Mouse (Mus musculus) spleen, adult 2 months (tissue): ENCODE data around the gene Gm3138. TPM values are rescaled to one million over a fixed set of nuclear protein-coding genes. Genes with fewer than 3 reads are reported as not detected.
"Not testable (repeated sequence)": the region's sequence is repeated elsewhere in the genome, so short reads cannot be mapped to it uniquely, and the experiment has no call there.

Experiments
- DNase-seq, 2 experiments: peaks; one replicate each; pipeline versions ENCODE4 v3.0.0 to v3.0.0-alpha.2; 2012 to 2021; ENCODE audit warnings: low spot score in 2 of 2, low read depth in 1 of 2
- H3K27ac ChIP-seq: fragments of 200-500 bp; 2 replicates; pipeline ENCODE4 v1.5.1; 2012; ENCODE audit warnings: low read length, inconsistent platforms; ENCODE audit not compliant: insufficient read depth
- H3K27me3 ChIP-seq: fragments of 200-500 bp; 2 replicates; pipeline ENCODE4 v1.6.1; 2012; ENCODE audit warnings: mild to moderate bottlenecking, moderate library complexity, low read length, inconsistent platforms; ENCODE audit not compliant: control insufficient read depth, insufficient read depth
- H3K36me3 ChIP-seq: fragments of 200-500 bp; 2 replicates; pipeline ENCODE4 v1.6.1; 2012; ENCODE audit warnings: mild to moderate bottlenecking, low read length, inconsistent platforms; ENCODE audit not compliant: control insufficient read depth, insufficient read depth
- H3K4me1 ChIP-seq: fragments of 200-500 bp; 2 replicates; pipeline ENCODE4 v1.6.1; 2011; ENCODE audit warnings: inconsistent platforms; ENCODE audit not compliant: control insufficient read depth, insufficient read depth, insufficient read length
- H3K4me3 ChIP-seq: fragments of 200-500 bp; 2 replicates; pipeline ENCODE4 v1.5.1; 2011; ENCODE audit warnings: mild to moderate bottlenecking, inconsistent platforms; ENCODE audit not compliant: insufficient read depth, insufficient read length; ENCODE audit errors: extremely low read depth
- WGBS: fragments of 180-500 bp; shearing (Covaris S2); methylation state at CpG from one replicate; pipeline ENCODE4 v1.1.7; 2018; 5-methylcytosine and 5-hydroxymethylcytosine counted together
- polyA plus RNA-seq: library from polyadenylated mRNA; depleted of rRNA; stranded (reverse); fragments of >200 nt; gene quantifications from 2 replicates; pipeline ENCODE4 v1.2.3, GENCODE M21; 2012; rRNA removed

The Gm3138 gene
- not detected in 2 replicates for polyA plus RNA-seq

DNA sequence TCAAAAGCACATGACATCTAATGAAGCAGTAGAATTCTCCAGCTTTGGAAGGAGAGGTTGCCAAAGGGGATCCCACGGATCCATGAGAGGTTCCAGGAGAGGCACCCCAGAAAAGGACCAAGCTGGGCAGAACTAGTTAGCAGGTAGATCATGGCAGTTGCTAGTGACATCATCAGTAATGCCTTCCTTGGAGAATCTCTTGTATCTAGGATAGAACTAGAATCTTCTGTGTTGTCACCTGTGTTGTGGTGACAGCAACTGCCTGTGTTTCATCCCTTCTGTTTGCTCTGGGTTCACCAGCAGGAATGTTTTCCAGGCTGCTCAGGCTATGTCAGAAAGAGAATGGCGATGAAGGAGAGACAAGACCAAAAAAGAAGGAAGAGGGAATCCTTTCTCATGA, at the start of gene Gm3138:
Gene Gm3138, plus strand, starts transcription at position 301 of the 400 bp plus-strand sequence.
- DNase-seq, H3K4me3 ChIP-seq, H3K36me3 ChIP-seq, H3K27me3 ChIP-seq, H3K4me1 ChIP-seq, H3K27ac ChIP-seq: not testable (repeated sequence)
- no CpG with 5 or more reads among the region's 2 CpGs for WGBS

DNA sequence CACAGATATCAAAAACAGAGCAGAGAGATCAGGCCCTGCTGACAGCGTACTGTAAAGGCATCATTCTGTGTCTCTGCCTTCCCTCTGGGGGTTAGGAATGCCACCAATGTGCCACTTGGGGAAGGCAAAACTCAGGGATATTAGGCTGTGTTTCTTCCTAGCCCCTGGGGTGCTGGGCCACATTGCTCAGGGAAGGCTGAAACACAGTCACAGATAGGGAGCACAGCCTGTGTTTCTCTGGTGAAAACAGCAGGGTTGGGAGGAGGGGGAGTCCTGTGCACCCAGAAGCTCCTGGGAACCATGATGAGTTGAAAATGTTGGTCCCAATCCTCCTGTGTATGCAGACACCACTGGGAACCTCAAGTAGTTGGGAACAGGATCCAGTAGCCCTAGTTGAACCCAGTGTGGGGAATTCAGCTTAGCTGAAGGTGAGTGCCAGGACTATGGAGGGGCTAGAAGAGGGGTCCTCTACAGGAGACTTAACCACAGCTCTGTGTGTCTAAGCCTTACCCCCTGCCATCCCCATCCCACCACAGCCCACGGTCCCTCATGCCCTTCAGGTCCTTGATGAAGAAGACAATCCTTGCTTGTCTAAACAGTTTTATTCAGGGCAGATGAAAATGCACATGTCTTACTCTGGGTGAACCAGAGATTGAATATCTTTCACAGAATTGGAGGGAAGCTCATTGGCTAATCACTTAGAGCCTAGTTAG, 20.0 kb downstream of the Gm3138 start:
- DNase-seq, H3K4me3 ChIP-seq: not testable (repeated sequence)
- 76% methylated on average over 2 of the region's 2 CpGs for WGBS

DNA sequence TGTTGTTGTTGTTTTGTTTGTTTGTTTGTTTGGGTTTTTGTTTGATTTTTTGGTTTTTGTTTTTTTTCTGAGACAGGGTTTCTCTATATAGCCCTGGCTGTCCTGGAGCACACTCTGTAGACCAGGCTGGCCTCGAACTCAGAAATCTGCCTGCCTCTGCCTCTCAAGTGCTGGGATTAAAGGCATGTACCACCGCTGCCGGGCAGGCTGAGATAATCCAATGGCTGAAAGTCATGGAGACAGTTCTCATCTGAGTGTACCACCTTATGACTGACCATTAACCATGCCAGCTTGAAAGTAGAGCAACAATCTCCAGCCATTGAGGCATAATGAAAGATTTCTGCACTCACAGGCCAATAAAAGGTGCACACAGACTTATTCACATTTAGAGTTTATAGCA, 30.4 kb downstream of the Gm3138 start:
- H3K27me3 ChIP-seq, H3K27ac ChIP-seq, H3K4me3 ChIP-seq, H3K36me3 ChIP-seq, H3K4me1 ChIP-seq, DNase-seq: not testable (repeated sequence)
- 74% methylated on average over 3 of the region's 3 CpGs for WGBS

More for the DNA sequence above, 20.0 kb downstream of the Gm3138 start:
- H3K36me3 ChIP-seq, H3K4me1 ChIP-seq, H3K27me3 ChIP-seq, H3K27ac ChIP-seq: not testable (repeated sequence)

Other genes with a start within 250 kb of the Gm3138 start
- 0.05 TPM in 1 of 2 replicates, not detected in the other for gene Gm5796, start 225.7 kb upstream of the Gm3138 start, polyA plus RNA-seq
- not detected in 2 replicates for gene Gm3115, start 165.5 kb upstream of the Gm3138 start, polyA plus RNA-seq
- not detected in 2 replicates for gene Gm8108, start 139.1 kb upstream of the Gm3138 start, polyA plus RNA-seq
- gene Gm3127, start 84.6 kb upstream of the Gm3138 start, polyA plus RNA-seq: not detected in 2 replicates
- gene Gm2974, start 67.1 kb upstream of the Gm3138 start, polyA plus RNA-seq: not detected in 2 replicates
- not detected in 2 replicates for gene Gm3149, start 67.7 kb downstream of the Gm3138 start, polyA plus RNA-seq
- gene 2610042L04Rik, start 85.1 kb downstream of the Gm3138 start, polyA plus RNA-seq: not detected in 2 replicates
- not detected in 2 replicates for gene Gm3159, start 147.9 kb downstream of the Gm3138 start, polyA plus RNA-seq
- gene Gm3164, start 165.8 kb downstream of the Gm3138 start, polyA plus RNA-seq: 0.05 TPM in 1 of 2 replicates, not detected in the other
- not detected in 2 replicates for gene Gm3173, start 181.4 kb downstream of the Gm3138 start, polyA plus RNA-seq
- gene Gm3182, start 232.1 kb downstream of the Gm3138 start, polyA plus RNA-seq: not detected in 2 replicates